Mouse (Mus musculus) embryonic facial prominence, embryonic 15.5 days (tissue): ENCODE measurements around the gene Nlrp10. TPM values are rescaled to one million over a fixed set of nuclear protein-coding genes. Genes with fewer than 3 reads are reported as not detected.

Experiments
- ATAC-seq: fragments of 200-750 bp; cut with Nextera tagmentation; 2 replicates; pipeline ENCODE4 v1.8.0; 2017; ENCODE audit warnings: low read depth, moderate TSS enrichment; ENCODE audit not compliant: insufficient number of reproducible peaks, low FRiP score, low TSS enrichment
- H3K27ac ChIP-seq: fragments of 300-500 bp; sonication (generic); replicated peaks from 2 replicates; pipeline ENCODE4 v1.5.1; 2015; ENCODE audit warnings: mild to moderate bottlenecking, inconsistent platforms
- H3K27me3 ChIP-seq: fragments of 300-500 bp; sonication (generic); 2 replicates; pipeline ENCODE4 v1.6.1; 2015; ENCODE audit warnings: inconsistent platforms
- H3K36me3 ChIP-seq: fragments of 300-500 bp; sonication (generic); 2 replicates; pipeline ENCODE4 v1.6.1; 2015; ENCODE audit warnings: mild to moderate bottlenecking, inconsistent platforms
- H3K4me1 ChIP-seq: fragments of 300-500 bp; sonication (generic); 2 replicates; pipeline ENCODE4 v1.6.1; 2015; ENCODE audit warnings: inconsistent platforms
- H3K4me2 ChIP-seq: fragments of 300-500 bp; sonication (generic); replicated peaks from 2 replicates; pipeline ENCODE4 v1.6.1; 2015; ENCODE audit warnings: mild to moderate bottlenecking, inconsistent platforms
- H3K4me3 ChIP-seq: fragments of 300-500 bp; sonication (generic); replicated peaks from 2 replicates; pipeline ENCODE4 v1.5.1; 2015; ENCODE audit warnings: mild to moderate bottlenecking, inconsistent platforms
- H3K9ac ChIP-seq: fragments of 300-500 bp; sonication (generic); 2 replicates; pipeline ENCODE4 v1.6.1; 2015; ENCODE audit warnings: inconsistent platforms
- H3K9me3 ChIP-seq: fragments of 300-500 bp; sonication (generic); replicated peaks from 2 replicates; pipeline ENCODE4 v1.6.1; 2016; ENCODE audit warnings: inconsistent platforms
- WGBS: fragments of 180-500 bp; shearing (Covaris S2); methylation state at CpG from one replicate; pipeline ENCODE4 v1.1.7; 2015; 5-methylcytosine and 5-hydroxymethylcytosine counted together
- polyA plus RNA-seq: library from polyadenylated mRNA; unstranded; fragments of >200 nt; fragmentation: Nextera tagmentation; extraction: Ambion mirVana; gene quantifications from 2 replicates; pipeline ENCODE4 v1.2.1, GENCODE M21; 2015

Nlrp10 gene
- 1.9 and 2.3 TPM in 2 replicates for polyA plus RNA-seq

DNA sequence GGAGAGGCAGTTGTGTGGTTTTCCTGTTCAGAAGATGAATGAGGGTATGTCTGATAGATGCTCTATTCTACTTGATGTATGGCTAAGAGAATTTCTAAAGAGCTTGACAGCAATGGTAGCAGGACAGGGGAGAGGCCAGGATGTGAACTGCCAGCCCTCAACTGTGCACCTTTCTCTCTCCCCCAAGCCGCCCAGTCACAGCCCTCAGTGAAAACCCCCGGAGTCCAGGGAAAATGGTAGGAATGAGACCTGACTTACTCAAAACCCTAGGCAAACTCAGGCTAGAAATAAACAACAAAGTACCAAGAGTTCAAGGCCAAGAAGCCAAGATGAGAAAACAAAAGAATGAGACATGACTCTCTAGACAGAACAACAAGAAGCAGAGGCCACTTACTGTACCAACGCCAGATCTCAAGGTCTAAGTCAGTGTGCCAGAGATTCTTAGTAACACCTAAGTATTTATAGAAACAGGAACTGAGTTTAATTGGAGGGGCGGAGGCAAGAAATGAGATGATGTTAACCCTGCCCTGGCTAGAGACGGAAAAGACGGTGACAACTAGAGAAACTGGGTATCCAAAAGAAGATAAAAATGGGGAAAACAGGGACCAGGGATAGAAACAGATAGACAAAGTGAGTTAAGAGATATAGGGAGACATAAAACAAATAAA is at the start of gene Nlrp10:
Gene Nlrp10, minus strand, starts transcription at position 453 of the 668 bp plus-strand sequence.
- ATAC-seq: no peak
- no peak within 1 kb of the TSS for H3K4me3 ChIP-seq
- H3K27me3 ChIP-seq: no peaks in the 10 kb centered on the region
- no peak within 1 kb of the TSS for H3K9ac ChIP-seq
- no peak within 1 kb of the TSS for H3K4me2 ChIP-seq
- H3K4me1 ChIP-seq: 0 out of 2 replicates have a peak, but pooled peaks cover under 1% of the 10 kb centered on the region
- no peaks in the 10 kb centered on the region for H3K36me3 ChIP-seq
- no peak within 1 kb of the TSS for H3K27ac ChIP-seq
- WGBS: 70% methylated on average over 6 of the region's 6 CpGs
- no peaks in the 10 kb centered on the region for H3K9me3 ChIP-seq

GRCm38 (mm10) chr7:108972273-108972672 is 42.3 kb upstream of the Nlrp10 start:
- 49% methylated on average over 6 of the region's 6 CpGs for WGBS
- Histone ChIP-seq H3K36me3 (no peaks in the 10 kb centered on the region), H3K4me2 (no peak overlapping the region), H3K27me3 (no peaks in the 10 kb centered on the region), H3K9ac (no peak overlapping the region), H3K9me3 (no peaks in the 10 kb centered on the region), H3K27ac (no peak overlapping the region), H3K4me1 (no peaks in the 10 kb centered on the region), H3K4me3 (no peak overlapping the region)
- ATAC-seq: no peak

DNA sequence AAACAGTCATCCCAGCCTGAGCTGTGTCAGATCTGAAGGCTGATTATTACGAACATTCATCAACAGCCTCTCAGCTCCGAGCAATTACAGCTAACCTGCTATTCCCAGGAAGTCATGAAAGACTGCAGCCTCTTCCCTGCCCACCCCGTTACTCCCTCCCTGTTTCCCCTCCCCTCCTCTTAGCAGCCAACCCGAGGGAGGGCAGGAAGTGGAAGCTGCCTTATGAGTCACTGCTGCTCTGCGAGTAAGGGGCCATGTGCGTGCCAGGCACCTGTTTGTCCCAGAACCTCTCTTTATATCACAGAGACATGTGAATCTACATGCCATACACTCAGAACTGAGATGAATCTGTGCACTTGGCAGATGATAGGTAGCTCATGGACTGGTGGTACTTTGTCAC is 38.2 kb upstream of the Nlrp10 start:
- ATAC-seq: no peak

GRCm38 (mm10) chr7:108966742-108967362 is 36.9 kb upstream of the Nlrp10 start:
- Histone ChIP-seq H3K4me1 (peaks cover 5% of the 10 kb centered on the region; the same call in 1 of the 2 replicates), H3K27ac (no peak overlapping the region), H3K36me3 (no peaks in the 10 kb centered on the region), H3K4me2 (no peak overlapping the region), H3K27me3 (no peaks in the 10 kb centered on the region), H3K9me3 (no peaks in the 10 kb centered on the region), H3K9ac (no peak overlapping the region), H3K4me3 (no peak overlapping the region)
- WGBS: 31% methylated on average over 7 of the region's 7 CpGs
- ATAC-seq: no peak; the same call in 1 of the 2 replicates

More for the DNA sequence above, 38.2 kb upstream of the Nlrp10 start:
- WGBS: 30% methylated on average over 6 of the region's 6 CpGs
- Histone ChIP-seq H3K9ac (no peak overlapping the region), H3K27me3 (no peaks in the 10 kb centered on the region), H3K4me3 (no peak overlapping the region), H3K9me3 (no peaks in the 10 kb centered on the region), H3K36me3 (no peaks in the 10 kb centered on the region), H3K4me1 (peaks cover 5% of the 10 kb centered on the region; the same call in 1 of the 2 replicates), H3K27ac (no peak overlapping the region), H3K4me2 (no peak overlapping the region)

GRCm38 (mm10) chr7:108965968-108966367 is 36.0 kb upstream of the Nlrp10 start:
- H3K27ac ChIP-seq: no peak overlapping the region
- peaks cover 5% of the 10 kb centered on the region; the same call in 1 of the 2 replicates for H3K4me1 ChIP-seq
- no peak for ATAC-seq
- H3K4me2 ChIP-seq: no peak overlapping the region
- 25% methylated on average over 2 of the region's 2 CpGs for whole genome bisulfite sequencing
- H3K9me3 ChIP-seq: no peaks in the 10 kb centered on the region
- H3K9ac ChIP-seq: no peak overlapping the region
- no peaks in the 10 kb centered on the region for H3K27me3 ChIP-seq
- no peak overlapping the region for H3K4me3 ChIP-seq
- no peaks in the 10 kb centered on the region for H3K36me3 ChIP-seq

DNA sequence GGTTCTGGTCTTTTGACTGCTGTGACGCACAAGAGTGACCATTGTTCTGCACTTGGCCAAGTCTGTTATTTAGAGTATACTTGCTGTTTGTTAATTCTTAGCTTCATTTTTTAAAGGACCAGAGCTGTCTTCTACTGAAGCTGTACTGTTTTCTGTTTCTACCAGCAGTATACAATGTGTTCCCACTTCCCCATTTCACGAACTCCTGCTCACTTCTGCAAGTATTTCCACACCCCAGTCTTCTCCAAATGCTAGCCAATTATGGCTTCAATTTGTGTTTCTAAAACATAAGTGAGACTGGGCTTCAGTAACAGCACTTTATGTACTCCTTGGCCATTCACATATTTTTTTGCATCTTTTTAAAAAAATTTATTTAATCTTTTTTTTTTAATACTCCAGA is 27.8 kb upstream of the Nlrp10 start:
- no peak for ATAC-seq
- no peak overlapping the region for H3K4me2 ChIP-seq

GRCm38 (mm10) chr7:108954185-108954584 is 24.2 kb upstream of the Nlrp10 start:
- Histone ChIP-seq H3K27me3 (peaks cover 40% of the 10 kb centered on the region), H3K9ac (no peak overlapping the region), H3K36me3 (no peaks in the 10 kb centered on the region), H3K4me3 (no peak overlapping the region), H3K9me3 (no peaks in the 10 kb centered on the region), H3K27ac (no peak overlapping the region), H3K4me1 (peaks cover 13% of the 10 kb centered on the region), H3K4me2 (no peak overlapping the region)
- no peak for ATAC-seq
- WGBS: 45% methylated on average over 4 of the region's 4 CpGs

More for the DNA sequence above, 27.8 kb upstream of the Nlrp10 start:
- no peaks in the 10 kb centered on the region for H3K9me3 ChIP-seq
- no peak overlapping the region for H3K9ac ChIP-seq
- no peaks in the 10 kb centered on the region for H3K36me3 ChIP-seq
- no peaks in the 10 kb centered on the region for H3K4me1 ChIP-seq
- WGBS: 70% methylated on average over 2 of the region's 2 CpGs
- H3K27ac ChIP-seq: no peak overlapping the region
- H3K27me3 ChIP-seq: peaks cover 5% of the 10 kb centered on the region; the same call in 1 of the 2 replicates
- H3K4me3 ChIP-seq: no peak overlapping the region

DNA sequence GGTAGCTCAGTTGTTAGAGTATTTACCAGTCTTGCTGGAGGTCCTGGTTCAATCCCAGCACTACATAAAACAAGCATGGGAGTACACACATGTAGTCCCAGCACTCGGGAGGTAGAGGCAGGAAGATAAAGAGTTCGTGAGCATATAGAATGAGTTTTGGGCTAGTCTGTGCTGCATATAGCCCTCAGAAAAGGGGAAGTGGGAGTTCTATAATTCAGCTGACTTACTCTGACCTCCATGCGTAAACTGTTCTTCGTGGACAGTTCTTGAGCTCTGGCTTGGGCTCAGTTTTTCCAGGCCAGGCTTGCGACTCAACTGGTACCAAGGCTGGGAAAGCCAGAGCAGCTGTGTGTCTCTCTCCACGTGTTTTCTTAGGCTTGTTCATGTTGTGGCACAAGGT is 22.8 kb upstream of the Nlrp10 start:
- H3K4me1 ChIP-seq: peaks cover 13% of the 10 kb centered on the region
- no peak for ATAC-seq
- WGBS: 82% methylated on average over 6 of the region's 6 CpGs
- no peak overlapping the region for H3K27ac ChIP-seq
- no peaks in the 10 kb centered on the region for H3K36me3 ChIP-seq
- H3K27me3 ChIP-seq: peaks cover 42% of the 10 kb centered on the region
- H3K9ac ChIP-seq: no peak overlapping the region
- H3K9me3 ChIP-seq: no peaks in the 10 kb centered on the region
- H3K4me2 ChIP-seq: no peak overlapping the region
- no peak overlapping the region for H3K4me3 ChIP-seq

DNA sequence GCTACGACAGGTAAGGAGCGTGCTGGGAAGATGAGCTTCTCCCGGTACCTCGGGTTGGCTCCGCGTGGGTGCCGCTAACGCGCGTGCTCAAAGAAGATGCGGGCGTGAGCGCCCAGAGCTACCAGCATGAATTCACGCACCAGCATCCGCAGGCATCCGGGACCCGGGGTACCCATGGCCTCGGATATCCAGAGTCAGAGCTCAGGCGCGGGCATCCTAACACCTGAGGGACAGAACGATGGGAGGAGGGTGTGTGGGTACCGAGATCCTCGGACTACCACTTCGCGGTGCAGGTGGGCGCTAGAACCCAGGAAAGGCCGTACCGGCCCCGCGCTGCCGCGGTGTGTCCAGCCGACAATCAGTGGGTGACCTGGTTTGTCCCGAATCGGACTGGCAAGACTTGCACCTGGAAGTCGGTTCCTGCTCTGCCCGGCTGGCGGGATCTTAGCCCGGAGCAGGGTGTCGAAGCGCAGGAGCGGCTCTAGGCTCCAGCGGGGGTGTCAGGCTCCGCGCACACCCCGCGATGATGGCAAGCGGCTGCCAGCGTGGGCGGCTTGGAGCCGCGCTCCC is 20.9 kb upstream of the Nlrp10 start:
- 0 out of 2 replicates have a peak, but pooled peaks cover under 1% of the 10 kb centered on the region for H3K36me3 ChIP-seq
- peak overlapping the region; percentile 96 for H3K4me2 ChIP-seq
- peak overlapping the region; percentile 50 for H3K4me3 ChIP-seq
- H3K4me1 ChIP-seq: peaks cover 13% of the 10 kb centered on the region
- peaks cover 42% of the 10 kb centered on the region for H3K27me3 ChIP-seq
- under 1% methylated on average over 52 of the region's 52 CpGs for WGBS
- no peak overlapping the region for H3K27ac ChIP-seq
- no peaks in the 10 kb centered on the region for H3K9me3 ChIP-seq
- ATAC-seq: 0 out of 2 replicates have a peak, but pooled peaks have one; percentile 26
- H3K9ac ChIP-seq: peak overlapping the region; percentile 7

DNA sequence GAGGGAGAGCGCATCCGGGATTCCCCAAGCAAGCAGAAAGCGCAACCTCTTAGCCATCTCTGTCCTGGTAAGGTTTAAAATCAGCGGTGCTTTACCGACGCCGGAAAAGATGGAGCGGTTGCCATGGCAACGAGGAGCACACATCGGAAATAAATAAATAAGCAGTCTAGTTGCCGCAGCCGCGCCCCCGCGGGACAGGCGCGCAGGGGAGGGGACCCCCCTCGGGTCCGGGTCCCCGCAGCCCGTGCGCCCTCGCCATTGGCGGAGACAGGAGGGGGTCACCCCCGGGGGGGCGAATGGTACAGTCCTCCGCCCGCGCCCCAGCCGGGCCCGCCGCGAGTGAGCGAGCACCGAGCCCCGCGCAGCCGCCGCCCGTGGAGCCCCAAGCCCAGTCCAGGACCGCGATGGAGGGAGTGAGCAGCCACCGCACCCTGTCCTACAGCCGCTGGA is 20.4 kb upstream of the Nlrp10 start, which contains the start of gene Tub:
Gene Tub, plus strand, starts transcription at position 27 of the 450 bp plus-strand sequence.
- ATAC-seq: 0 out of 2 replicates have a peak, but pooled peaks have one; percentile 39
- H3K9ac ChIP-seq: peak within 1 kb of the TSS; percentile 7
- peaks cover 42% of the 10 kb centered on the region for H3K27me3 ChIP-seq
- peaks cover 13% of the 10 kb centered on the region for H3K4me1 ChIP-seq
- no peaks in the 10 kb centered on the region for H3K9me3 ChIP-seq
- H3K36me3 ChIP-seq: peaks cover 5% of the 10 kb centered on the region; the same call in 1 of the 2 replicates
- H3K4me3 ChIP-seq: peak within 1 kb of the TSS; percentile 50
- no peak within 1 kb of the TSS for H3K27ac ChIP-seq
- WGBS: under 1% methylated on average over 44 of the region's 44 CpGs
- H3K4me2 ChIP-seq: peak within 1 kb of the TSS; percentile 96

DNA sequence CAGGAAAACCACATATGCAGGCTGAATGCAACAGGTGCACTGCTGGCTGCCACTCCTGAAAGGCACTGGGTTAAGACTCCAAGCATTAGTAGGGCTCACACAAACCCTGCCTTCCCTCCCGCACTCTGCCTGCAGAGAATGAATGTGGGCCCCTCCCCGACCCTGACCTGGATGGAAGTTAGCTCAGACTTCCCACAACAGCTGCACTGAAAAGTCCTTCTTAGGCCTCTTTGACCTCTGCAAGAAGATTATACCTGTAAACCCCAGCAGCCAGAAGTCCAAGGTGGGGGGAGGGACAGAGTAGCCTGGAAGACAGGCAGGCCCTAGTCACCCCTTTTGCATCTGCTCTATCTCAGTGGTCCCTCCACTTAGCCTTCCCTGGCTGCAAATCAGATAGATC is 19.3 kb upstream of the Nlrp10 start:
- H3K4me1 ChIP-seq: peaks cover 13% of the 10 kb centered on the region
- H3K27ac ChIP-seq: no peak overlapping the region
- 37% methylated on average over 2 of the region's 2 CpGs for WGBS
- H3K9me3 ChIP-seq: no peaks in the 10 kb centered on the region
- peaks cover 42% of the 10 kb centered on the region for H3K27me3 ChIP-seq
- H3K4me2 ChIP-seq: no peak overlapping the region
- no peak overlapping the region for H3K9ac ChIP-seq
- no peak for ATAC-seq
- H3K4me3 ChIP-seq: no peak overlapping the region
- peaks cover 10% of the 10 kb centered on the region; the same call in 1 of the 2 replicates for H3K36me3 ChIP-seq
